Mouse (Mus musculus) right cerebral cortex, postnatal 4 days (tissue): ENCODE measurements around the gene Car11.

ENCODE experiments used
- DNase-seq: peaks from one replicate; pipeline ENCODE4 v3.0.0-alpha.2; 2022

The Car11 gene

GRCm38 (mm10) chr7:45726419-45726818, 26.8 kb downstream of the Car11 start:
- DNase-seq, result no peak

- no peak for DNase-seq
These were observed 28.0 kb downstream of the Car11 start for GRCm38 (mm10) chr7:45727625-45728024.

- DNase-seq, result no peak
These were observed 31.2 kb downstream of the Car11 start for GRCm38 (mm10) chr7:45730727-45731431.

- DNase-seq, result no peak
These were observed 33.8 kb downstream of the Car11 start for GRCm38 (mm10) chr7:45733477-45733876.

GRCm38 (mm10) chr7:45739162-45739763, 39.6 kb downstream of the Car11 start:
- peak; percentile 91 for DNase-seq

GRCm38 (mm10) chr7:45739820-45740219, 40.2 kb downstream of the Car11 start:
- DNase-seq, result no peak

- DNase-seq, result no peak
These were observed 41.7 kb downstream of the Car11 start for GRCm38 (mm10) chr7:45741308-45741707.

- DNase-seq, result no peak
These were observed 42.1 kb downstream of the Car11 start for GRCm38 (mm10) chr7:45741777-45742176.

- no peak for DNase-seq
These were observed 42.7 kb downstream of the Car11 start for GRCm38 (mm10) chr7:45742338-45742737.

GRCm38 (mm10) chr7:45744387-45744786, 44.7 kb downstream of the Car11 start:
- peak; percentile 66 for DNase-seq

GRCm38 (mm10) chr7:45746518-45746917, 46.9 kb downstream of the Car11 start:
- no peak for DNase-seq

- no peak for DNase-seq
These were observed 47.8 kb downstream of the Car11 start for GRCm38 (mm10) chr7:45747450-45747849.

GRCm38 (mm10) chr7:45748110-45748509, 48.5 kb downstream of the Car11 start:
- no peak for DNase-seq

- DNase-seq, result no peak
These were observed 49.8 kb downstream of the Car11 start for GRCm38 (mm10) chr7:45749401-45749800.

- no peak for DNase-seq
These were observed 50.5 kb downstream of the Car11 start for GRCm38 (mm10) chr7:45750162-45750561.
